Mouse (Mus musculus): ENCODE results near the gene 1810043G02Rik. TPM values are rescaled to one million over a fixed set of nuclear protein-coding genes. Genes with fewer than 3 reads are reported as not detected.
A peak's percentile ranks its signal among the peaks of the same experiment; 100 is the strongest.
"Not testable (repeated sequence)": the region's sequence is repeated elsewhere in the genome, so short reads cannot be mapped to it uniquely, and the experiment has no call there.

The 1810043G02Rik gene
- polyA plus RNA-seq (2012; ENCODE audit: insufficient read depth, low replicate concordance), result 10.0 and 22.2 TPM in 2 replicates

DNA sequence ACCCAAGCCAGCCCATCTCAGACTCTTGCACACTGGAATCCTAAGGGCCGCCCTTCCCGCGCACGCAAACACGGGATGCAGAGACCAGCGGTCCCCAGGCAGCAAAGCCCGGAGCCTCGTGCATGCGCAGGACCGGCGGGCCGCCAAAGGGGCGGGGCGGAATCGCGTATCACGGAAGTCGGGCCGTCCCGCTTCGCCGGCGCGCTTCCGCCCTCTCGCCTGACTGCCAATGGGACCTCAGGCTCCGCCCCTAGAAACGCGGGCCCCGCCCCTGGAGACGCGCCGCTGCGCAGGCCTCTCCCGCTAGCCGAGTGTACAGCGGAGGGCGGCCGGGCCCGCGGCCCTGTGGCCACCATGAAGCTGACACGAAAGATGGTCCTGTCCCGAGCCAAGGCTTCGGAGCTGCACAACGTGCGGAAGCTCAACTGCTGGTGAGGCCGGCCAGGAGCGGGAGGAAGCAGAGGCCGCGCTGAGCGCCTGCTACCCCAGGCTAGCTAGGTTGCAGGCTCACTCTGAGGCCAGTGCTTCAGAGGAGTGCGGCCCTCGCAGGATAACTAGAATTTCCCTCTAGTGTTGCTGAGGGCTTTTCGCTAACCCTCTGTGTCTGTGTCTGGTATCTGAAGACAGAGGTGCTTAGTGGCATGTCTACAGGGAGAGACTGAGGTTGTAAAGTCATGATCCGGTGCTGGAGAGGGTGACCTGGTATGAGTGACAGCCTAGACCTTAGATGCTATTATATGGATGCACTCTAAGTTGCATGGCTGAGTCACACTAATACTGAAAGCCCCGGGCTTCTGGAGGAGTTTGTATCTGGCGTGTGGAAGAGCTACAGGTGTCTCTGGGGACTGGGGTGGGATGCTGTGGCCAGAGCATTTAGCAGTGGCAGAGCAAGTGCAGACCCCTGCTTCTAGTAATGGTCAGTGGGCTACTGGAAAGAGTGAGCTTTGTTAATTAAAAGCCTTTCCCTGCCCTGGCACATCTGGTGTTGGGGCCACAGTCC, at the start of gene 1810043G02Rik:
Gene 1810043G02Rik, plus strand, starts transcription at position 174 of the 1,000 bp plus-strand sequence.
- H3K4me1 ChIP-seq, result peaks cover 42% of the 10 kb centered on the region
- peaks cover 28% of the 10 kb centered on the region for H3K27me3 ChIP-seq (replicated peaks)
- H3K4me3 ChIP-seq (replicated peaks), result peak within 1 kb of the TSS; percentile 98
- TF ChIP-seq FLI1 (IDR thresholded peaks at IDR 0.05; ENCODE audit: low read length), result no peak
- no peak for TF ChIP-seq GATA1 (IDR thresholded peaks at IDR 0.05; ENCODE audit: borderline replicate concordance, low read length)
- peaks cover 17% of the 10 kb centered on the region for H3K36me3 ChIP-seq (replicated peaks; ENCODE audit: low read length)
- no peaks in the 10 kb centered on the region for H3K9me3 ChIP-seq

DNA sequence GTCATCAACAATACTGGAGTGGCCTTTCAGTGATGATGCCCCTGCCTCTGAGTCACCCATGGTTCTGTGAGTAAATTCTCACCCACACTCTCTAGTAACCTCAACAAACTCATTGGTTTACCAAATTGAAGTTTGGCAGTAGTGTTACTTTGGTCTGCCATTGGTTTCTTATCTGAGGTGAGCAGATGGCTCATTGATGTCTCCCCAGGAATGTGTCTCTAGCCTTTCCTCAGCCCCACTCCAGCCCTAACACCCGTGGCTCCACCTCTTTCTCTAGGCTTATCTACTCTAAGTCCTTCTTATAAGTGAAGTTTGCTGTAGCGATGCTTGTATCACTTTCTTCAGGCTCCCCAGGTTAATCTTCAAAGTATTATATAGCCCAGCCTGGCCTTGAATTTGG, 38.6 kb upstream of the 1810043G02Rik start:
- H3K9me3 ChIP-seq, result peaks cover 14% of the 10 kb centered on the region
- H3K27me3 ChIP-seq (replicated peaks), result peaks cover 51% of the 10 kb centered on the region
- H3K36me3 ChIP-seq (replicated peaks; ENCODE audit: low read length), result no peaks in the 10 kb centered on the region
- TF ChIP-seq GATA1 (IDR thresholded peaks at IDR 0.05; ENCODE audit: borderline replicate concordance, low read length) (no peak), FLI1 (IDR thresholded peaks at IDR 0.05; ENCODE audit: low read length) (no peak)
- no peak overlapping the region for H3K4me3 ChIP-seq (replicated peaks)
- no peaks in the 10 kb centered on the region for H3K4me1 ChIP-seq

DNA sequence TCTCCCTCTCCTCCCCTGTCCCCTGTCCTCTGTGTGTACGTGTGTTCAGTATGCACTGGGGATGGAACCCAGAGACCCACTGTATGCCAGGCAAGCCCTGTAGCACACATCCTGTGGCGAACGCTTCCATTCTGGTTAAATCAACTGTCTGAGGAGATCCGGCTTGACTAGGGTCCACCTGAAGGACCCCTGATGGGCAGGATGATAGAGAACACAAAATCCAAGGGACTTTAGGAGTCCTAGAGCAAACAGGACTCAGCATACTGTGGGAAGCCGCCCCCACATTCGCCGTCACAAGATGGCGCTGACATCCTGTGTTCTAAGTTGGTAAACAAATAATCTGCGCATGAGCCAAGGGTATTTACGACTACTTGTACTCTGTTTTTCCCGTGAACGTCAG, 27.9 kb upstream of the 1810043G02Rik start:
- not testable (repeated sequence) for H3K4me1 ChIP-seq; H3K4me3 ChIP-seq (replicated peaks); H3K36me3 ChIP-seq (replicated peaks; ENCODE audit: low read length)
- peaks cover 21% of the 10 kb centered on the region for H3K9me3 ChIP-seq
- H3K27me3 ChIP-seq (replicated peaks), result peaks cover 20% of the 10 kb centered on the region

DNA sequence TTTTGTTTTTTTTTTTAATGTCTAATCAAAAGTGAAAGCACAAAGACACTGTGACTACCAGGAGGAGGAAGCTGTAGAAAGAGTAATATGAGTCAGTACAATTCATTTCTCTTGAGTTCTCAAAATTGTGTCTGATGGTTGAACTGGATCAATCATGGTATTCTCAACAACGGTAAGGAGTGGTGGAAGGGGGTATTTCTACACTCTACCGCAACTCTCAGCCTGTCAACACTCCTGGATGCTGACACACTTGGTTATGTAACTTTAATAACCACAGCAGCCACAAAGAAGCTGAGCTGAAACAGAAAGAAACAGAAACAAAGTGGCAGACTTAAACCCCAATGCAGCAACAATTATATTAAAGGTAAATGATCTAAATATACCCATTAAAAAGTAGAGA, 15.6 kb upstream of the 1810043G02Rik start:
- peaks cover 13% of the 10 kb centered on the region for H3K4me1 ChIP-seq
- TF ChIP-seq FLI1 (IDR thresholded peaks at IDR 0.05; ENCODE audit: low read length), result no peak
- TF ChIP-seq GATA1 (IDR thresholded peaks at IDR 0.05; ENCODE audit: borderline replicate concordance, low read length), result no peak
- peaks cover 42% of the 10 kb centered on the region for H3K27me3 ChIP-seq (replicated peaks)
- no peaks in the 10 kb centered on the region for H3K9me3 ChIP-seq
- H3K4me3 ChIP-seq (replicated peaks), result peak overlapping the region; percentile 46
- no peaks in the 10 kb centered on the region for H3K36me3 ChIP-seq (replicated peaks; ENCODE audit: low read length)

DNA sequence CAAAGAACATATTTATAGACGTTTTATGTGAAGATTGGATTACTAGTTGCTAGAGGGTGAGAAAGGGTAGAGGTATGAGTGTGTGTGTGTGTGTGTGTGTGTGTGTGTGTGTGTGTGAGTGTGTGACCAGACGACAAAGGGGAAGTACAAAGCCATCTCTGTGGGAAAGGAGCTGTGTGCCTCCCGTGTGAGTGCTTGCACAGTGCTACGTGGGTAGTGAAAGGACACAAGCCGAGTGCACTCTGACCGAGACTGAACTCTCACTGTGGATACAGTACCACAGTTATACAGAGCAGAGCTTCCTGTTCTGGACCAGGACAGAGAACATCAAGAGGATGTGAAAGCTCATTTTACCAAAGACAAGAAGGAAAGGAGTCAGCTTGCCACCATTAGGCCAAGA, 14.4 kb upstream of the 1810043G02Rik start:
- no peaks in the 10 kb centered on the region for H3K36me3 ChIP-seq (replicated peaks; ENCODE audit: low read length)
- H3K4me1 ChIP-seq, result peaks cover 17% of the 10 kb centered on the region
- H3K4me3 ChIP-seq (replicated peaks), result no peak overlapping the region
- H3K27me3 ChIP-seq (replicated peaks), result peaks cover 50% of the 10 kb centered on the region
- TF ChIP-seq FLI1 (IDR thresholded peaks at IDR 0.05; ENCODE audit: low read length) (no peak), GATA1 (IDR thresholded peaks at IDR 0.05; ENCODE audit: borderline replicate concordance, low read length) (no peak)
- H3K9me3 ChIP-seq, result no peaks in the 10 kb centered on the region

DNA sequence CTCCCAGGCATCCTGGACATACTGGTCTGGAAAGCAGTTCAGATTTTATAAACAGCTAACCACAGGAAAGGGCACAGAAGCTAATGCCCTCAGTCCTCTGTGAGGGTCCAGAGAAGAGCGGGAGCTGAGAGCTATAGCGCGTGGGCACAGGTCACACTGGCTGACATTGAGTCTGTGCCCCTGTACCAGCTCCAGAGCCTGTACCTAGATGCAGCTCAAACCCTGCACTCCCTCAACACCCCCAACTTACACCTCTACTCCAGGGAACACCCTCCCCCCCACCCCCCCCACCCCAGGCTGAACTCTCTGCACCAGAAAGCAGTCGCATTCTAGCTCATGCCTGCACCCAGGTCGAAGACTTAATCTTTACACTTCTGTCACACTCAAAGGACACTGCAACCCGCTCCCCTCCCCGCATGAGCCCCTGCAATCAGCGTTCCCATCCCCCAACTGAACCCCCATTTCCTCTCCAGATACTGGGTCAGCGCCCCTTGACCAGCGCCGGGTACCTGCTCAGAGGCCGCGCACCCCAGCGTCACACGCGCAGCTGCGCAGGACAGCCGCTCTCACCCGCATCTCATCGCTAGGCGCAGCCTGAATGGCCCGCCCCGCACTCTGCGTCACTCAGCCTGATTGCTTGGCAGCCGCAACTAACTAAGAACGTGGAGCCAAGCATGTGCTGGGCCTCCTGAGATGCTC, 8.9 kb upstream of the 1810043G02Rik start:
- TF ChIP-seq GATA1 (IDR thresholded peaks at IDR 0.05; ENCODE audit: borderline replicate concordance, low read length) (no peak), FLI1 (IDR thresholded peaks at IDR 0.05; ENCODE audit: low read length) (no peak)
- Histone ChIP-seq H3K27me3 (replicated peaks) (peaks cover 57% of the 10 kb centered on the region), H3K9me3 (peaks cover 9% of the 10 kb centered on the region), H3K4me1 (peaks cover 37% of the 10 kb centered on the region), H3K36me3 (replicated peaks; ENCODE audit: low read length) (no peaks in the 10 kb centered on the region), H3K4me3 (replicated peaks) (peak overlapping the region; percentile 83)

DNA sequence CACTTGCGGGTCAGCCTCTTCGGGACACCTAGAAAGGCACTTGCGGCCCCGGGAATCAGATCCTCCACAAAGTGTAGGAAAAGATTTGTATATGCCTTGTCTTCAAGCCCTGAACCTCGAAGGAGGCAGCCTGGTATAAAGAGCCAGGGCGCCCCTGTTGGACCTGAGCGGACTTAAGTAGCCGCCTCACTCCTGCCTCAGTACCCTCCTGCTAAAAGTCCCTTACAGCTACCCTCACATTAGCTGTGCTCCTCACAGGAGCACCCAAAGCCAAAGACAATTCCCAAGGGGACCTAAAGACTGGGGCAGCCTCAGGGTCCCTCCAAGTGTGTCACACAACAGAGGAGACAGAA, 8.4 kb upstream of the 1810043G02Rik start:
- Histone ChIP-seq H3K9me3 (peaks cover 9% of the 10 kb centered on the region), H3K4me3 (replicated peaks) (peak overlapping the region; percentile 83), H3K27me3 (replicated peaks) (peaks cover 61% of the 10 kb centered on the region), H3K36me3 (replicated peaks; ENCODE audit: low read length) (no peaks in the 10 kb centered on the region), H3K4me1 (peaks cover 42% of the 10 kb centered on the region)
- TF ChIP-seq GATA1 (IDR thresholded peaks at IDR 0.05; ENCODE audit: borderline replicate concordance, low read length) (no peak), FLI1 (IDR thresholded peaks at IDR 0.05; ENCODE audit: low read length) (no peak)

DNA sequence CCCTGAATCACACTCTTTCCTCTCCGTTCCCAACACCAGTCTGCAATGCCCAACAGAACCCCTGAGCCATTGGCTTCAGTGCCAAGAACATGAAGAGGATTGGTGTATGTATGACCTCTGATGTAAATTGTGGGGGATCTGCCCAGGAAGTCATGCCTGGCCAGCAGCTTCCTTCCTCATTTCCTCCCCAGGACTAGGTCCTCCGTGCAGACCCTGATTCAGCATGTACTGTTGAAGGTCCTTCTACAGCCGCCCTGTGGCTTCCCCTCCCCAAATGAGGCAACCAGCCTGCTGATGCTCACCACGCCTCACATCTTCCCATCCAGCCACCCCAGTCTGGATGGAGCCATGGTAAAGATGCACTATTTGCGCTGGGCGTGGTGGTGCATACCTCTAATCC, 7.8 kb upstream of the 1810043G02Rik start, which contains the start of gene Trpm2:
Gene Trpm2, minus strand, starts transcription at position 83 of the 400 bp plus-strand sequence.
- Histone ChIP-seq H3K36me3 (replicated peaks; ENCODE audit: low read length) (no peaks in the 10 kb centered on the region), H3K4me1 (peaks cover 46% of the 10 kb centered on the region), H3K4me3 (replicated peaks) (peak within 1 kb of the TSS; percentile 83), H3K27me3 (replicated peaks) (peaks cover 62% of the 10 kb centered on the region), H3K9me3 (peaks cover 9% of the 10 kb centered on the region)
- TF ChIP-seq FLI1 (IDR thresholded peaks at IDR 0.05; ENCODE audit: low read length) (no peak), GATA1 (IDR thresholded peaks at IDR 0.05; ENCODE audit: borderline replicate concordance, low read length) (no peak)

DNA sequence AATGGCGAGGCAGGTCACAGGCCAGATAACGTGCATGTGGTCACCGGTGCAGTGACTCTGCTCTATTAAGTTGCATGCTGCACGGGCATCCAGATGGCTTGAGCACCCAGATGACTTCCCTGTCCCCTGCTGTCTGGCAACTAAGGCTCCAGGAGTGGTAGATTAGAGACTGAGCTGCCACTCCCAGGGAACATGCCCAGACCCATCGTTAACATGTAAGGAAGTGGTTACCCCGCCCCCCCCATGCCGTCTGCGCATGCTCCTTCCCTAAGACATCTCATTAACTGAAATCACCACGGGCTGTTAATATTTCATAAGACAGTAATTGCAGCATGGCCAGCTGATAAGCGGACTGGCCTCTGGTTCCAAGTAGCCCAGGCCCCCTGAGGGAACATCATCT, 7.1 kb upstream of the 1810043G02Rik start:
- no peaks in the 10 kb centered on the region for H3K36me3 ChIP-seq (replicated peaks; ENCODE audit: low read length)
- H3K9me3 ChIP-seq, result peaks cover 9% of the 10 kb centered on the region
- H3K4me3 ChIP-seq (replicated peaks), result peak overlapping the region; percentile 83
- H3K4me1 ChIP-seq, result peaks cover 47% of the 10 kb centered on the region
- peaks cover 56% of the 10 kb centered on the region for H3K27me3 ChIP-seq (replicated peaks)
- TF ChIP-seq GATA1 (IDR thresholded peaks at IDR 0.05; ENCODE audit: borderline replicate concordance, low read length), result no peak
- TF ChIP-seq FLI1 (IDR thresholded peaks at IDR 0.05; ENCODE audit: low read length), result no peak
